Mouse (Mus musculus) embryonic facial prominence, embryonic 11.5 days (tissue): ENCODE measurements around the gene Ccdc144b. TPM values are rescaled to one million over a fixed set of nuclear protein-coding genes. Genes with fewer than 3 reads are reported as not detected.

Experiments
- ATAC-seq: fragments of 200-750 bp; cut with Nextera tagmentation; replicated peaks from 2 replicates; pipeline ENCODE4 v1.8.0; 2017; ENCODE audit warnings: low read depth; ENCODE audit not compliant: insufficient number of reproducible peaks, low FRiP score, low TSS enrichment
- DNase-seq: peaks from one replicate; pipeline ENCODE4 v3.0.0-alpha.2; 2015; ENCODE audit warnings: low spot score
- H3K27ac ChIP-seq: fragments of 300-500 bp; sonication (generic); replicated peaks from 2 replicates; pipeline ENCODE4 v1.5.1; 2014; ENCODE audit warnings: mild to moderate bottlenecking, low read depth, low read length, control low read depth
- H3K27me3 ChIP-seq: fragments of 300-500 bp; sonication (generic); 2 replicates; pipeline ENCODE4 v1.6.1; 2014; ENCODE audit warnings: mild to moderate bottlenecking, low read length, moderate library complexity, mixed read lengths; ENCODE audit not compliant: control insufficient read depth, insufficient read depth
- H3K36me3 ChIP-seq: fragments of 300-500 bp; sonication (generic); replicated peaks from 2 replicates; pipeline ENCODE4 v1.6.1; 2014; ENCODE audit warnings: low read depth, mild to moderate bottlenecking, low read length, moderate library complexity, mixed read lengths; ENCODE audit not compliant: control insufficient read depth, insufficient read depth
- H3K4me1 ChIP-seq: fragments of 300-500 bp; sonication (generic); 2 replicates; pipeline ENCODE4 v1.6.1; 2014; ENCODE audit warnings: low read length, mixed read lengths; ENCODE audit not compliant: control insufficient read depth, insufficient read depth
- H3K4me2 ChIP-seq: fragments of 300-500 bp; sonication (generic); 2 replicates; pipeline ENCODE4 v1.6.1; 2014; ENCODE audit warnings: low read depth, mild to moderate bottlenecking, control low read depth, low read length, moderate library complexity
- H3K4me3 ChIP-seq: fragments of 300-500 bp; sonication (generic); 2 replicates; pipeline ENCODE4 v1.5.1; 2014; ENCODE audit warnings: low read depth, low read length, control low read depth
- H3K9ac ChIP-seq: fragments of 300-500 bp; sonication (generic); replicated peaks from 2 replicates; pipeline ENCODE4 v1.6.1; 2014; ENCODE audit warnings: mild to moderate bottlenecking, control low read depth, low read length
- H3K9me3 ChIP-seq: fragments of 300-500 bp; sonication (generic); replicated peaks from 2 replicates; pipeline ENCODE4 v1.6.1; 2016; ENCODE audit warnings: mild to moderate bottlenecking, low read length, inconsistent platforms, mixed read lengths; ENCODE audit not compliant: control insufficient read depth
- WGBS: fragments of 180-500 bp; shearing (Covaris S2); extraction: QIAGEN DNeasy Blood & Tissue Kit; methylation state at CpG from one replicate; pipeline ENCODE4 v1.1.7; 2014; 5-methylcytosine and 5-hydroxymethylcytosine counted together
- polyA plus RNA-seq: library from polyadenylated mRNA; unstranded; fragments of >200 nt; fragmentation: Nextera tagmentation; extraction: Ambion mirVana; gene quantifications from 2 replicates; pipeline ENCODE4 v1.2.1, GENCODE M21; 2014

Gene Ccdc144b
- polyA plus RNA-seq, 1 experiment from 2014 or later, result 0.03 TPM

- no peak overlapping the region for H3K4me2 ChIP-seq
- H3K36me3 ChIP-seq, result no peaks in the 10 kb centered on the region
- H3K27me3 ChIP-seq, result no peaks in the 10 kb centered on the region
- ATAC-seq (no peak), DNase-seq (no peak)
- H3K4me3 ChIP-seq, result no peak overlapping the region
- no peaks in the 10 kb centered on the region for H3K9me3 ChIP-seq
- H3K27ac ChIP-seq, result no peak overlapping the region
- 72% methylated on average over 3 of the region's 3 CpGs for WGBS
- H3K4me1 ChIP-seq, result no peaks in the 10 kb centered on the region
- no peak overlapping the region for H3K9ac ChIP-seq
Observed at GRCm38 (mm10) chr3:36011239-36011638, 42.1 kb downstream of the Ccdc144b start.

- Histone ChIP-seq H3K36me3 (no peaks in the 10 kb centered on the region), H3K9ac (no peak overlapping the region), H3K4me2 (no peak overlapping the region), H3K27me3 (no peaks in the 10 kb centered on the region), H3K9me3 (no peaks in the 10 kb centered on the region), H3K4me3 (no peak overlapping the region), H3K27ac (no peak overlapping the region), H3K4me1 (no peaks in the 10 kb centered on the region)
- no peak for ATAC-seq
- no peak for DNase-seq
- WGBS, result 71% methylated on average over 4 of the region's 4 CpGs
Observed at GRCm38 (mm10) chr3:36008411-36009154, 44.8 kb downstream of the Ccdc144b start.

GRCm38 (mm10) chr3:36004028-36004895, 49.1 kb downstream of the Ccdc144b start:
- H3K4me2 ChIP-seq, result no peak overlapping the region
- H3K27ac ChIP-seq, result no peak overlapping the region
- WGBS, result 89% methylated on average over 4 of the region's 4 CpGs
- H3K27me3 ChIP-seq, result no peaks in the 10 kb centered on the region
- H3K9me3 ChIP-seq, result no peaks in the 10 kb centered on the region
- no peak overlapping the region for H3K9ac ChIP-seq
- ATAC-seq (no peak), DNase-seq (no peak)
- no peaks in the 10 kb centered on the region for H3K4me1 ChIP-seq
- no peak overlapping the region for H3K4me3 ChIP-seq
- H3K36me3 ChIP-seq, result no peaks in the 10 kb centered on the region

GRCm38 (mm10) chr3:36000275-36001239, 52.8 kb downstream of the Ccdc144b start, which contains the start of gene Mccc1:
TSS of gene Mccc1 (minus strand) at chr3:36000678.
- Histone ChIP-seq H3K9ac (peak within 1 kb of the TSS; percentile 82), H3K27ac (peak within 1 kb of the TSS; percentile 79), H3K4me1 (no peaks in the 10 kb centered on the region), H3K27me3 (no peaks in the 10 kb centered on the region), H3K36me3 (no peaks in the 10 kb centered on the region), H3K4me2 (peak within 1 kb of the TSS; percentile 38), H3K4me3 (peak within 1 kb of the TSS; percentile 73), H3K9me3 (no peaks in the 10 kb centered on the region)
- peak; percentile 98 for ATAC-seq
- 4% methylated on average over 39 of the region's 39 CpGs for WGBS
- peak; percentile 95 for DNase-seq

DNA sequence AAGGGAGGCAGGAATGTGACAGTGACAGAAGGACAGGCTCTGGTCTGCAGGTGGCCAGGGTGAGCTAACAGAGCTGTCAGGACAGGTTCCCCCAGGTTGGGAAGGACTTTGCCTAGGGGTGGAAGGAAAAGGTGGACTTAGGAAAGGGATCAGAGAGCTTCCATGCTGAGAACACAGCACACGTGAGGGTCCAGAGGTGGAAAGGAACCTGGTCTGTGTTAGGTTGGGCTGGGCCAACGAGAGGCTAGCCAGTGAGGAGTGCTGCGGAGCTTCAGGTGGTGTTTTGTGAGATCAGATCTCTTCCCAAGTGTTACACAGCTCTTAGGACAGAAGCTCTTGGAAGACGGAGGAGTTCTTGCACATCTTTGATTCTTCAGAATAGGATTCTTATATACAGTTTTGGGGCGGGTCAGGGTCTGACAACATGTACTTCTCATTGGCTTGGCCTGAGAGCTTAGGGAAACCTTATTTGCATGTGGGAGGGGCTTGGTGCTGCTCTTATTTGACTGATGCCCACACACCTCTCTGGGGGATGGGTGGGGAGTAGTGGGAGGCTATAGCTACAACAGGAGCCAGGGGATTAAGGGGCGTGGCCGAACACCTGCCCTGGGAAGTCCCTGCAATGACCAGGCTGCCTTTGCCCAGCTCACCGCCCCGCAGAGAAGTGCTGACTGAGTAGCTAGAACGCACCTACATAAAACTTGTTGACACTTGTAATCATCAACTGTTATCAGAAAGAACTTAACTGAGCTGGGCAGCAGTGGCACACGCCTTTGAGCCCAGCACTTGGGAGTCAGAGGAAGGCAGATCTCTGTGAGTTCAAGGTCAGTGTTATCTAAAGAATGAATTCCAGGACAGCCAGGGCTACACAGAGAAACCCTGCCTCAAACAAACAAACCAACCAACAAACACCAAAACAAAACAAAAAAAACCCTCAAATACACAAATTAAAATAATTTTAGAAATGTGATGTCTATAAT, 58.5 kb downstream of the Ccdc144b start:
- ATAC-seq, result no peak
- Histone ChIP-seq H3K9me3 (no peaks in the 10 kb centered on the region), H3K27ac (no peak overlapping the region), H3K4me3 (no peak overlapping the region), H3K4me2 (no peak overlapping the region), H3K4me1 (no peaks in the 10 kb centered on the region), H3K9ac (no peak overlapping the region), H3K27me3 (no peaks in the 10 kb centered on the region), H3K36me3 (no peaks in the 10 kb centered on the region)
- WGBS, result 63% methylated on average over 11 of the region's 11 CpGs
- DNase-seq, result no peak

DNA sequence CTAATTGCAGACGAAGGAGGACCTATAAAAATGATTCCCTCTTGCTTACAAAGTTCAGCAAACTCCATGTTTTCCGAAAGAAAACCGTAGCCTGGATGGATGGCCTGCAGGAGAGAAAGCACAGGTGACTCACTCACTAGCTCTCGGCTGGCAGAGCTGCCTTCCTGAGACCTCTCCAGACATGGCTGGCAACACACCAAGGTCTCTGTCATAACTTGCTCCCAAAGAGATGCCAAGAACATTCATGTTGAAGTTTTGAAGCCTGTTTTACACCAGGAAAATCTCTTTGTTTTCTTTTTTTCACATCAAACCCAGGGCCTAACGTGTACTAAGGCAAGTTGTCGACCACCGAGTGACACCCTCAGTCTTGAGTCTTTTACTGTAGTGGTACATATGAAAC, 62.6 kb downstream of the Ccdc144b start:
- Histone ChIP-seq H3K27ac (no peak overlapping the region), H3K27me3 (no peaks in the 10 kb centered on the region), H3K4me1 (no peaks in the 10 kb centered on the region), H3K4me3 (no peak overlapping the region), H3K4me2 (no peak overlapping the region), H3K9me3 (no peaks in the 10 kb centered on the region), H3K36me3 (no peaks in the 10 kb centered on the region; the same call in 1 of the 2 replicates), H3K9ac (no peak overlapping the region)
- WGBS, result 90% methylated on average over 7 of the region's 7 CpGs
- DNase-seq, result no peak
- no peak for ATAC-seq

- Histone ChIP-seq H3K4me1 (no peaks in the 10 kb centered on the region), H3K36me3 (no peaks in the 10 kb centered on the region; the same call in 1 of the 2 replicates), H3K27ac (no peak overlapping the region), H3K4me3 (no peak overlapping the region), H3K27me3 (no peaks in the 10 kb centered on the region), H3K9ac (no peak overlapping the region), H3K9me3 (no peaks in the 10 kb centered on the region), H3K4me2 (no peak overlapping the region)
- DNase-seq (no peak), ATAC-seq (no peak)
- 94% methylated on average over 6 of the region's 6 CpGs for WGBS
Observed at GRCm38 (mm10) chr3:35988031-35988430, 65.3 kb downstream of the Ccdc144b start.
